Mouse (Mus musculus): Measurements from ENCODE around the gene Pclo.

GRCm38 (mm10) chr5:14641260-14641659 lies 126.5 kb downstream of the Pclo start:
- TF ChIP-seq POLR2A (IDR thresholded peaks at IDR 0.05; ENCODE audit: borderline replicate concordance, low read depth, low read length) (no peak), CTCF (IDR thresholded peaks at IDR 0.05; ENCODE audit: low read depth, low read length) (no peak)

Measured in bone marrow macrophage, adult 2 months (primary cell).